ENCODE assay signal across 10 mouse cellular contexts in genomic region chr10:80377716-80378115, GRCm38 (mm10). TPM values are rescaled to one million over a fixed set of nuclear protein-coding genes. Genes with fewer than 3 reads are reported as not detected.
DNase-seq lines count a peak whose midpoint lies in the region; ATAC-seq and TF ChIP-seq lines count a peak whose summit lies in the region.
"Had no signal": no experiment of that assay in that cellular context is flagged by ENCODE, and none has a peak within 500 bp of the region (broad histone marks: within the 10 kb centered on the region; RNA-seq: fewer than 3 reads in every experiment).

No protein-coding gene starts in this region.

- no peak overlapping the region for H3K4me2 ChIP-seq in heart, postnatal 0 days (ENCODE audit: low read depth, low read length)
- H3K4me2 ChIP-seq: hindbrain, embryonic 14.5 days had no signal

- TF ChIP-seq CTCF in heart, postnatal 0 days (IDR thresholded peaks at IDR 0.05; ENCODE audit: low read depth): peak; percentile 43

- H3K4me1 ChIP-seq in heart, postnatal 0 days (ENCODE audit: control insufficient read depth, insufficient read depth): no peaks in the 10 kb centered on the region
- peaks cover under 1% of the 10 kb centered on the region; the same call in 1 of the 2 replicates for H3K4me1 ChIP-seq in limb, embryonic 10.5 days

- H3K27ac ChIP-seq in heart, postnatal 0 days (ENCODE audit: low read depth): no peak overlapping the region
- H3K27ac ChIP-seq in limb, embryonic 10.5 days: no peak overlapping the region
- H3K27ac ChIP-seq: hindbrain, embryonic 14.5 days had no signal

- no peak for DNase-seq in heart, postnatal 0 days (ENCODE audit: low spot score)
- DNase-seq in heart, adult 8-10 months (ENCODE audit: low spot score): no peak
- peak; percentile 62 for DNase-seq in right cerebral cortex, postnatal 4 days
- no peak for DNase-seq in right cerebral cortex, postnatal 36 days (ENCODE audit: low spot score in 2 of 2)
- peak; percentile 74 for DNase-seq in ZHBTc4 (ENCODE audit: low read depth, low spot score)
- DNase-seq in splenic B cell, adult 2 months (ENCODE audit: low read depth, low spot score): peak; percentile 56
- DNase-seq in limb, embryonic 10.5 days (ENCODE audit: low spot score): no peak

- H3K4me3 ChIP-seq in heart, postnatal 0 days (ENCODE audit: low read depth, low read length): no peak overlapping the region
- H3K4me3 ChIP-seq in limb, embryonic 10.5 days: no peak overlapping the region

- WGBS in heart, postnatal 0 days: 40% methylated on average over 10 of the region's 10 CpGs
- WGBS in limb, embryonic 10.5 days: 54% methylated on average over 10 of the region's 10 CpGs

- H3K9me3 ChIP-seq in heart, postnatal 0 days (replicated peaks; ENCODE audit: control insufficient read depth, low read length): no peaks in the 10 kb centered on the region
- no peaks in the 10 kb centered on the region for H3K9me3 ChIP-seq in limb, embryonic 10.5 days (replicated peaks)

- peaks cover 29% of the 10 kb centered on the region for H3K36me3 ChIP-seq in heart, postnatal 0 days (replicated peaks; ENCODE audit: control insufficient read depth, insufficient read depth, low read length)
- H3K36me3 ChIP-seq in splenic B cell, adult 2 months (ENCODE audit: control insufficient read depth, insufficient read depth, low read length, poor library complexity, severe bottlenecking): peaks cover 5% of the 10 kb centered on the region; the same call in 1 of the 2 replicates
- H3K36me3 ChIP-seq in limb, embryonic 10.5 days: peaks cover 34% of the 10 kb centered on the region

- H3K9ac ChIP-seq in heart, postnatal 0 days (replicated peaks; ENCODE audit: low read depth, low read length): no peak overlapping the region
- H3K9ac ChIP-seq: hindbrain, embryonic 14.5 days had no signal

- TF ChIP-seq EP300 in heart, postnatal 0 days (IDR thresholded peaks at IDR 0.05; ENCODE audit: low read depth): no peak

- no peak for ATAC-seq in heart, postnatal 0 days (ENCODE audit: insufficient read depth, low read depth)
- no peak for ATAC-seq in erythroid progenitor cell, adult 5-6 weeks (replicated peaks; ENCODE audit: low FRiP score, poor library complexity, severe bottlenecking)

- 0 out of 2 replicates have a peak, but pooled peaks cover 5% of the 10 kb centered on the region for H3K27me3 ChIP-seq in heart, postnatal 0 days (ENCODE audit: control insufficient read depth, insufficient read depth, low read length)
- H3K27me3 ChIP-seq in splenic B cell, adult 2 months (ENCODE audit: control insufficient read depth, insufficient read depth, low read length, poor library complexity, severe bottlenecking): no peaks in the 10 kb centered on the region
- peaks cover 3% of the 10 kb centered on the region for H3K27me3 ChIP-seq in limb, embryonic 10.5 days (ENCODE audit: low read depth, poor library complexity, severe bottlenecking)

RNA-seq across cellular contexts. Expression of gene Mex3d, which starts 9.7 kb away (rescaled TPM):
- 20.0 and 26.4 TPM in 2 replicates for total RNA-seq in heart, postnatal 0 days (2014; rRNA removed; ENCODE audit: low replicate concordance)
- 2.2 and 2.9 TPM in 2 replicates for polyA plus RNA-seq in heart, postnatal 0 days (2015; fragmentation: Nextera tagmentation; extraction: Ambion mirVana)
- total RNA-seq in heart, adult 8-10 months (2022): 1 to 10 TPM; 5.9 to 9.8 (median 8.3) TPM
- 7.2 and 7.5 TPM in 2 replicates for polyA plus RNA-seq in limb, embryonic 10.5 days (2016; fragmentation: Nextera tagmentation; extraction: Ambion mirVana)
- 1.4 TPM in 1 of 2 replicates, not detected in the other for total RNA-seq in erythroid progenitor cell, adult 5-6 weeks (2015; ENCODE audit: low replicate concordance)
- total RNA-seq in erythroid progenitor cell, adult 5-6 weeks (2017; ENCODE audit: low replicate concordance): 6.7 TPM in 1 of 2 replicates, not detected in the other

RNA-seq across cellular contexts. Expression of gene Plk5, which starts 21.5 kb away (rescaled TPM):
- total RNA-seq in heart, postnatal 0 days (2014; rRNA removed; ENCODE audit: low replicate concordance): 1.7 TPM in 1 of 2 replicates, not detected in the other
- 0.05 TPM in 2 replicates for polyA plus RNA-seq in heart, postnatal 0 days (2015; fragmentation: Nextera tagmentation; extraction: Ambion mirVana)
- total RNA-seq in heart, adult 8-10 months (2022): 1 to 10 TPM in 2 of 4 experiments, under 1 TPM in 2; 0.91 to 1.3 (median 1.1) TPM
- polyA plus RNA-seq in limb, embryonic 10.5 days (2016; fragmentation: Nextera tagmentation; extraction: Ambion mirVana): 0.31 and 0.48 TPM in 2 replicates
- not detected in 2 replicates for total RNA-seq in erythroid progenitor cell, adult 5-6 weeks (2015; ENCODE audit: low replicate concordance)
- total RNA-seq in erythroid progenitor cell, adult 5-6 weeks (2017; ENCODE audit: low replicate concordance): not detected in 2 replicates
- total RNA-seq: megakaryocyte-erythroid progenitor cell, adult 5-6 weeks had no signal

RNA-seq across cellular contexts. Expression of gene Mbd3, which starts 21.6 kb away (rescaled TPM):
- total RNA-seq in heart, postnatal 0 days (2014; rRNA removed; ENCODE audit: low replicate concordance): 35.1 and 35.3 TPM in 2 replicates
- 75.6 and 78.0 TPM in 2 replicates for polyA plus RNA-seq in heart, postnatal 0 days (2015; fragmentation: Nextera tagmentation; extraction: Ambion mirVana)
- total RNA-seq in heart, adult 8-10 months (2022): 100 to 1,000 TPM in 1 of 4 experiments, 10 to 100 TPM in 3; 92.9 to 107 (median 97.0) TPM
- 453 and 469 TPM in 2 replicates for polyA plus RNA-seq in limb, embryonic 10.5 days (2016; fragmentation: Nextera tagmentation; extraction: Ambion mirVana)
- total RNA-seq in erythroid progenitor cell, adult 5-6 weeks (2015; ENCODE audit: low replicate concordance): 33.5 TPM in 2 replicates
- total RNA-seq in erythroid progenitor cell, adult 5-6 weeks (2017; ENCODE audit: low replicate concordance): 39.7 and 45.8 TPM in 2 replicates

RNA-seq across cellular contexts. Expression of gene Uqcr11, which starts 28.9 kb away (rescaled TPM):
- 1,589 and 2,020 TPM in 2 replicates for total RNA-seq in heart, postnatal 0 days (2014; rRNA removed; ENCODE audit: low replicate concordance)
- 3,128 and 3,343 TPM in 2 replicates for polyA plus RNA-seq in heart, postnatal 0 days (2015; fragmentation: Nextera tagmentation; extraction: Ambion mirVana)
- total RNA-seq in heart, adult 8-10 months (2022): 1,000 to 10,000 TPM; 1,795 to 2,190 (median 1,939) TPM
- polyA plus RNA-seq in limb, embryonic 10.5 days (2016; fragmentation: Nextera tagmentation; extraction: Ambion mirVana): 651 and 677 TPM in 2 replicates
- total RNA-seq in erythroid progenitor cell, adult 5-6 weeks (2015; ENCODE audit: low replicate concordance): 65.8 and 80.0 TPM in 2 replicates
- total RNA-seq in erythroid progenitor cell, adult 5-6 weeks (2017; ENCODE audit: low replicate concordance): 67.9 and 87.3 TPM in 2 replicates

RNA-seq across cellular contexts. Expression of gene Adamtsl5, which starts 29.5 kb away (rescaled TPM):
- 18.5 and 34.6 TPM in 2 replicates for total RNA-seq in heart, postnatal 0 days (2014; rRNA removed; ENCODE audit: low replicate concordance)
- polyA plus RNA-seq in heart, postnatal 0 days (2015; fragmentation: Nextera tagmentation; extraction: Ambion mirVana): 12.6 and 14.6 TPM in 2 replicates
- 100 to 1,000 TPM in 2 of 4 experiments, 10 to 100 TPM in 2; 87.9 to 109 (median 99.6) TPM for total RNA-seq in heart, adult 8-10 months (2022)
- 0.39 and 0.48 TPM in 2 replicates for polyA plus RNA-seq in limb, embryonic 10.5 days (2016; fragmentation: Nextera tagmentation; extraction: Ambion mirVana)
- total RNA-seq in erythroid progenitor cell, adult 5-6 weeks (2015; ENCODE audit: low replicate concordance): 0.84 TPM in 1 of 2 replicates, not detected in the other
- total RNA-seq in erythroid progenitor cell, adult 5-6 weeks (2017; ENCODE audit: low replicate concordance): 0.13 and 30.2 TPM in 2 replicates

Comparison
In these comparisons a context has a peak if more than half of its experiments do, and no peak if none do; other contexts are left out.
1. DNase-seq: peak in right cerebral cortex, postnatal 4 days (single experiment), ZHBTc4 (single experiment) and splenic B cell, adult 2 months (single experiment); none in heart, postnatal 0 days (single experiment), heart, adult 8-10 months (single experiment), right cerebral cortex, postnatal 36 days (0 of 2) and limb, embryonic 10.5 days (single experiment).